Mouse (Mus musculus): ENCODE data around the gene Atf7ip. TPM values are rescaled to one million over a fixed set of nuclear protein-coding genes. Genes with fewer than 3 reads are reported as not detected.

Atf7ip gene
- 29.8 and 33.9 TPM in 2 replicates for polyA plus RNA-seq (2021; fragmentation: Nextera tagmentation)
- long read RNA-seq, experiment 1, full-length matches to known transcripts: 1 of 15 reads
- long read RNA-seq, experiment 1, partial matches to known transcripts: 5 of 15 reads
- long read RNA-seq, experiment 1, other reads (novel, unspliced or antisense): 9 of 15 reads
- long read RNA-seq, experiment 2, full-length matches to known transcripts: 5 of 32 reads
- long read RNA-seq, experiment 2, partial matches to known transcripts: 8 of 32 reads
- long read RNA-seq, experiment 2, other reads (novel, unspliced or antisense): 19 of 32 reads

DNA sequence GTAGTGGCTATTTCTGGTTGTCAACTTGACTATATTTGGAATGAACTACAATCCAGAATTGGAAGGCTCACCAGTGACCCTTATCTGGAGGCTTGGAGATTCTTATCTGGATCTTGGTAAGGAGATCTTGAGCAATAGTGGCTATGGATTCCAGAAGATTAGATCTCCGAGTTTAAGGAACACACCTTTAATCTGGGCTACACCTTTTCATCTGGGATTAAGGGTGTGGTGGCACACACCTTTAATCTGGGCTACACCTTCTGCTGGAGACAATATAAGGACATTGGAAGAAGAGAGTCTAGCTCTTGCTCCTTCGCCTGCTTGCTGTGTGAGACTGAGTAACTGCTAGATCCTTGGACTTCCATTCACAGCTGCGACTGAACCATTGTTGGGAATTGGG lies at the start of gene Atf7ip:
Atf7ip (plus strand) TSS at position 301 of the 400 bp plus-strand sequence.

Other genes with a start within 250 kb of the Atf7ip start
- gene Gm8994, start 178.6 kb upstream of the Atf7ip start, polyA plus RNA-seq (2021; fragmentation: Nextera tagmentation): not detected in 2 replicates
- gene E330021D16Rik, start 90.6 kb upstream of the Atf7ip start, polyA plus RNA-seq (2021; fragmentation: Nextera tagmentation): not detected in 2 replicates
- 0.11 and 0.55 TPM in 2 replicates for gene Plbd1, start 155.8 kb downstream of the Atf7ip start, polyA plus RNA-seq (2021; fragmentation: Nextera tagmentation)